Mouse (Mus musculus): ENCODE measurements around the gene Sirpa. TPM values are rescaled to one million over a fixed set of nuclear protein-coding genes. Genes with fewer than 3 reads are reported as not detected.

Sirpa gene
- total and polyA plus RNA-seq, 3 experiments: not detected

GRCm38 (mm10) chr2:129576611-129577447 is 15.8 kb upstream of the Sirpa start:
- Histone ChIP-seq H3K9ac (ENCODE audit: control insufficient read depth, low read depth, low read length, poor library complexity, severe bottlenecking) (no peak overlapping the region), H3K27me3 (ENCODE audit: control insufficient read depth in 1 of 2, insufficient read depth in 2 of 2, low read length in 2 of 2) (0 out of 4 replicates have a peak, but pooled peaks cover 0 to 5% of the 10 kb centered on the region in 2 experiments), H3K36me3 (ENCODE audit: control insufficient read depth in 1 of 2, insufficient read depth in 2 of 2, low read length in 2 of 2) (no peaks in the 10 kb centered on the region), H3K79me2 (ENCODE audit: control insufficient read depth, insufficient read depth, low read length, poor library complexity) (no peaks in the 10 kb centered on the region), H3K4me3 (ENCODE audit: control insufficient read depth in 1 of 2, insufficient read depth in 1 of 2, low read depth in 2 of 2, low read length in 2 of 2) (no peak overlapping the region), H3K27ac (ENCODE audit: control insufficient read depth, low read depth, low read length) (no peak overlapping the region), H3K4me1 (ENCODE audit: control insufficient read depth in 1 of 2, insufficient read depth in 2 of 2, low read length in 2 of 2) (no peaks in the 10 kb centered on the region), H3K9me3 (replicated peaks; ENCODE audit: insufficient read depth, low read length) (no peaks in the 10 kb centered on the region)
- DNase-seq (ENCODE audit: low read depth, low spot score): no peak
- no peak for TF ChIP-seq NELFE (IDR thresholded peaks at IDR 0.05; ENCODE audit: low read depth, low read length)
- TF ChIP-seq ETS1 (IDR thresholded peaks at IDR 0.05; ENCODE audit: low read depth, low read length): no peak
- no peak for TF ChIP-seq SIN3A (IDR thresholded peaks at IDR 0.05; ENCODE audit: low read length)

- no peak overlapping the region for H3K27ac ChIP-seq (ENCODE audit: control insufficient read depth, low read depth, low read length)
- no peak overlapping the region for H3K4me3 ChIP-seq (ENCODE audit: control insufficient read depth in 1 of 2, insufficient read depth in 1 of 2, low read depth in 2 of 2, low read length in 2 of 2)
- DNase-seq (ENCODE audit: low read depth, low spot score): no peak
- H3K9me3 ChIP-seq (replicated peaks; ENCODE audit: insufficient read depth, low read length): no peaks in the 10 kb centered on the region
- no peaks in the 10 kb centered on the region for H3K79me2 ChIP-seq (ENCODE audit: control insufficient read depth, insufficient read depth, low read length, poor library complexity)
- H3K4me1 ChIP-seq (ENCODE audit: control insufficient read depth in 1 of 2, insufficient read depth in 2 of 2, low read length in 2 of 2): no peaks in the 10 kb centered on the region
- TF ChIP-seq MEF2A (IDR thresholded peaks at IDR 0.05; ENCODE audit: extremely low read depth, insufficient replicate concordance, low read depth, low read length, poor library complexity, severe bottlenecking) (no peak), POLR2A (IDR thresholded peaks at IDR 0.05; ENCODE audit: control insufficient read depth in 1 of 2, insufficient read depth in 1 of 2, low read depth in 1 of 2, low read length in 2 of 2, poor library complexity in 1 of 2) (no peak), SIN3A (IDR thresholded peaks at IDR 0.05; ENCODE audit: low read length) (no peak), MAFK (IDR thresholded peaks at IDR 0.05; ENCODE audit: borderline replicate concordance, low read depth, low read length) (no peak), CHD2 (IDR thresholded peaks at IDR 0.05; ENCODE audit: low read length) (no peak), USF1 (IDR thresholded peaks at IDR 0.05; ENCODE audit: low read depth, low read length) (no peak), NELFE (IDR thresholded peaks at IDR 0.05; ENCODE audit: low read depth, low read length) (no peak), ZNF384 (IDR thresholded peaks at IDR 0.05; ENCODE audit: low read depth, low read length) (no peak)
- H3K9ac ChIP-seq (ENCODE audit: control insufficient read depth, low read depth, low read length, poor library complexity, severe bottlenecking): no peak overlapping the region
- peaks cover 0 to 4% of the 10 kb centered on the region in 2 experiments; a peak in 1 of 4 replicates for H3K27me3 ChIP-seq (ENCODE audit: control insufficient read depth in 1 of 2, insufficient read depth in 2 of 2, low read length in 2 of 2)
- no peaks in the 10 kb centered on the region for H3K36me3 ChIP-seq (ENCODE audit: control insufficient read depth in 1 of 2, insufficient read depth in 2 of 2, low read length in 2 of 2)
Measured at GRCm38 (mm10) chr2:129580656-129581055, 12.0 kb upstream of the Sirpa start.

- DNase-seq (ENCODE audit: low read depth, low spot score): no peak
- no peaks in the 10 kb centered on the region for H3K9me3 ChIP-seq (replicated peaks; ENCODE audit: insufficient read depth, low read length)
- no peak overlapping the region for H3K27ac ChIP-seq (ENCODE audit: control insufficient read depth, low read depth, low read length)
- no peak overlapping the region for H3K4me3 ChIP-seq (ENCODE audit: control insufficient read depth in 1 of 2, insufficient read depth in 1 of 2, low read depth in 2 of 2, low read length in 2 of 2)
- no peaks in the 10 kb centered on the region for H3K4me1 ChIP-seq (ENCODE audit: control insufficient read depth in 1 of 2, insufficient read depth in 2 of 2, low read length in 2 of 2)
- no peaks in the 10 kb centered on the region for H3K79me2 ChIP-seq (ENCODE audit: control insufficient read depth, insufficient read depth, low read length, poor library complexity)
- no peaks in the 10 kb centered on the region for H3K36me3 ChIP-seq (ENCODE audit: control insufficient read depth in 1 of 2, insufficient read depth in 2 of 2, low read length in 2 of 2)
- no peak overlapping the region for H3K9ac ChIP-seq (ENCODE audit: control insufficient read depth, low read depth, low read length, poor library complexity, severe bottlenecking)
- H3K27me3 ChIP-seq (ENCODE audit: control insufficient read depth in 1 of 2, insufficient read depth in 2 of 2, low read length in 2 of 2): peaks cover 0 to 4% of the 10 kb centered on the region in 2 experiments; a peak in 1 of 4 replicates
- TF ChIP-seq GATA1 (IDR thresholded peaks at IDR 0.05; ENCODE audit: low read depth, low read length): no peak
- TF ChIP-seq SIN3A (IDR thresholded peaks at IDR 0.05; ENCODE audit: low read length): no peak
- no peak for TF ChIP-seq TBP (IDR thresholded peaks at IDR 0.05; ENCODE audit: low read depth, low read length)
- TF ChIP-seq ZC3H11A (IDR thresholded peaks at IDR 0.05; ENCODE audit: low read depth, low read length): no peak
- TF ChIP-seq RAD21 (IDR thresholded peaks at IDR 0.05; ENCODE audit: low read depth, low read length): no peak
- no peak for TF ChIP-seq CHD2 (IDR thresholded peaks at IDR 0.05; ENCODE audit: low read length)
- no peak for TF ChIP-seq POLR2AphosphoS2 (IDR thresholded peaks at IDR 0.05; ENCODE audit: low read length)
- TF ChIP-seq ZKSCAN1 (IDR thresholded peaks at IDR 0.05; ENCODE audit: low read depth, low read length): no peak
- TF ChIP-seq MXI1 (IDR thresholded peaks at IDR 0.05; ENCODE audit: low read depth, low read length): no peak
- no peak for TF ChIP-seq ELF1 (IDR thresholded peaks at IDR 0.05; ENCODE audit: low read depth, low read length)
- no peak for TF ChIP-seq CTCF (IDR thresholded peaks at IDR 0.05 in 2 of 3, conservative IDR thresholded peaks at IDR 0.05 in 1 of 3; ENCODE audit: control insufficient read depth in 1 of 3, insufficient read depth in 1 of 3, low read depth in 2 of 3, low read length in 3 of 3, poor library complexity in 1 of 3, severe bottlenecking in 1 of 3)
Measured at GRCm38 (mm10) chr2:129581826-129582225, 10.8 kb upstream of the Sirpa start.
